Mouse (Mus musculus): ENCODE measurements around the gene Ptger4. TPM values are rescaled to one million over a fixed set of nuclear protein-coding genes. Genes with fewer than 3 reads are reported as not detected.
"Not testable (repeated sequence)": the region's sequence is repeated elsewhere in the genome, so short reads cannot be mapped to it uniquely, and the experiment has no call there.

Gene Ptger4
- polyA plus RNA-seq, 1 experiment from 2014 or later, result 18.2 TPM

DNA sequence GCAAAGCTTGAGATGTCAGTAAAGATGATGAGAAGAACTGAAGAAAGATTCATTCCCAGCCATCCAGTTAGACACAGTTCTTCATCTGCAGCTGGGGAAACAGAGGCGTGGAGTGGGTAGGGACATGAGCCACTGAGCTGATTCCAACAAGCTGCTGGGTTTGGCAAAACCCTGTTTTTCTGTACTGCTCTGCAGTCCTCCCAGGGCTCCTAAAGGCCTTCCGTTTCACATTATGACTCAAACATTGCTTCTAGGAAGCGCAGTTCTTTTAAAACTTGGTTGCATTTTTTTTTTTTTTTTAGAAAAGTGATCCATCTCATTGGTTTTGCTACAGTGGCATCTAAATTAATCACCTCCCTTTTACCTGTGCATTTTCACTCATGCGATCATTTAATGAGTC lies 5.4 kb downstream of the Ptger4 start:
- DNase-seq (ENCODE audit: low spot score), result no peak

DNA sequence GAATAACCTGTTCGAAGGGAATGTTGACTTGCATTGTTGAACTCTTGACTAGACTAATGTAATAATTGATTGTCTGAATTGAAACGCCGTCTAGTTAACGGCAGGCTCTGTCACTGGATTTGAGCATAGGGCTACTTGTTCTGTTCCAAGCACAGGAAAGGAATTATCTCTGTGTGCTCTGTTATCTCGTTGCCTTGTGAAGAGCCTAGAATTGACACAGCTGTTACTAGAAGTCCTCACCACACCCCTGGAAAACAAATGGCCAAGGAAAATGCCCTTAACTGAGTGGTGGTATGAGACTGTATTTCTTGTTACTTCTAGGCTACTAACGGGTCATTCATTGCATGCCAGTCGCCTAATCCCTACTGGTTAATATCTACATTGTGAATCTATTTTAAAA lies 5.9 kb downstream of the Ptger4 start:
- DNase-seq (ENCODE audit: low spot score), result no peak

DNA sequence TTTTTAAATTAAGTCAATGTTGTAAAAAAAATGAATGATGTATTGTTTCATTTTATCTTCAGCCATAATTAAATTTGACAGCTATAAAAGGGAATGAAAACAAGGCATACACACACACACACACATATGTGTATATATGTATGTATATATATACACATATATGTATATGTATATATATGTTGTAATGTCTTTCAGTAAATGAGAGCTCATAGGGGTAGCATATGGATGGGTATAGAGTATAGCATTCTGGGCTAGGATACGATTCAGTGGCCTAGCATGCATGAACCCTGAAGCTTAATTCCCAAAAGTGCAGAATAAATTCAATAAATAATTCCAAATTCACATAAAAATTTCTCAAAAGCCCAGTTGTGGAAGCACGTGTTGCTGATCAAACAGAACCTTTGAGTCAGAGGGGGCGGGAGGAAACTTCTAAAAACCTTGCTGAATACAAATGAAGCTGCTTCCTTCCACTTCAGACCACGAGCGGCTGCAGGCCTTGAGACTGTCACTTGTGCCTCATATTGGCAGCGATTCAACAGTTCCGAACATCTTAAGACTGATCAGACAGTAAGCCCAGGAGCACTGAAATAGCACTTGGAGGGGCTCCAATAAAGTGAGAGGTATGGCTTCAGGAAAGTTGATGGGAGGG lies 6.9 kb downstream of the Ptger4 start:
- peak; percentile 74 for DNase-seq (ENCODE audit: low spot score)

DNA sequence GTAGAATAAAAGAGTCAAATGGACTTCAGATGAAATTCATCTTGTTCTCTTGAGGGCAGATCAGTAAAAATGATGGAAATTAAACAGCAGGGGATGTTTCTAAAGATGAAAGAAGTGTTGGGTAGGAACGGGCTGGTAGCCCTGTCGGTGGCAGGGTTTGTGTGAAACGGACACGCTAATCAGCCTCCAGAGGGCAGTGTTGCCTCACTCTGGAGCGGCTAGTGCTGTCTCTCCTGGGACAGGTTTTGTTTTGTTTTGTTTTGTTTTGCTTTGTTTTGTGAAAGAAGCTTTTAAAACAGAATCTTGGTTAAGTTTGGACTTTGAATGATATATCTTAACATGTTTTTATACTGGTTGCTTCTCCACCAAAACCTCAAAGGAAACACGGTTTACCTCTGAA lies 7.4 kb downstream of the Ptger4 start:
- DNase-seq (ENCODE audit: low spot score), result peak; percentile 86

DNA sequence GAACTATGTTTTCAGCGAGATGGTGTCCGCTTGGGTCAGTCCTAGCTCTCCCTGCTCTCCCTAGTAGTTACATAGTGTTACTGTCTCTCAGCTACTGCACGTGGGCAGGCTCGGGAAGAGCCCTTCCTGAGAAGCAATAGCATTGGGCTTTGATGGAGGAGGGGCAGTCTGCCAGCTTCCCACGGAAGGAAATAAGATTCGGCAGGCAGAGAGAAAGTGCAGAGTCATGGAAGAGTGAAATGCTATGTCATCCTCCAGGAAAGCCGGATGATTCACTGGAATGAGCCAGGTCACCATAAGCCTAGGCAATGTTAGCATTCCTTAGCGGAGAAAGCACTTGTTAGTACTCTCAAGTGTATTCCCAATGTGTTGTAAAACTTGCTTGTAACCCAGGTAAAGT lies 8.5 kb downstream of the Ptger4 start:
- DNase-seq (ENCODE audit: low spot score), result no peak

DNA sequence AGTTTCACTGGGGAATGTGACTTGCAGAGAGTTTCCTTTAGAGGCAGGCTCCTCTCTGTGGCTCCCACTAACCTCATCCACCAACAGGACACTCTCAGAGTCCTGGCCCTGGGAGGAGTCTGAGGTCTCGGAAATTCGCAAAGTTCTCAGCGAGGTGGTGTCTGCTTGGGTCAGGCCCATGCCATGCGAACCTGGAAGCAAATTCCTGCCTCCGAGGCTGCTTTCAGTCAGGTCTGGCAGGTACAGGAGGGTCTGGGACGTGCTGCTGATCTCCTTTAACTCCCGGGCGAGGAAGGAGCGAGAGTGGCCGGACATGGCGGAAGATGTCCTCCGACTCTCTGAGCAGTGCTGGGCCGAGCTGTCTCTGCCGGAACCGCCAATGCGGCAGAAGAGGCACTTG lies 9.3 kb downstream of the Ptger4 start:
- no peak for DNase-seq (ENCODE audit: low spot score)

DNA sequence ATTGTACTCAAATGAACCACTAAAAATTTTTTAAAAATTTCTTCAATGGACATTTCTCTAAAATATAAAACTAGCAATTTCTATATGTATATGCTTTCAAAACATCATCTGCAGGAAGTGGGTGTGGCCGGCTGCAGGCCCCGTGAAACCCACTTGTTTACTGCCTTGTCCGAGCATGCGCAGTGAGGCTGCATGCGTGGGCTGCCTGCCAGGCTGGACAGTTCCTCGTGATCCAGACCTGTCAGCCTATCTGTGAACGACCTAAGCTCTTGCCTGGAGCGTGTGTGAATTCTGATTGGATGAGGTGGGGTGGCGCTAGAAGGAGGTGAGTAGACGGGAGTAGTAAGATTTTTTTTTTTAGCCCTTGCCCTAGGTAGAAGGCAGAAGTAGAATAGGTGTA lies 13.2 kb downstream of the Ptger4 start:
- not testable (repeated sequence) for DNase-seq (ENCODE audit: low spot score)

DNA sequence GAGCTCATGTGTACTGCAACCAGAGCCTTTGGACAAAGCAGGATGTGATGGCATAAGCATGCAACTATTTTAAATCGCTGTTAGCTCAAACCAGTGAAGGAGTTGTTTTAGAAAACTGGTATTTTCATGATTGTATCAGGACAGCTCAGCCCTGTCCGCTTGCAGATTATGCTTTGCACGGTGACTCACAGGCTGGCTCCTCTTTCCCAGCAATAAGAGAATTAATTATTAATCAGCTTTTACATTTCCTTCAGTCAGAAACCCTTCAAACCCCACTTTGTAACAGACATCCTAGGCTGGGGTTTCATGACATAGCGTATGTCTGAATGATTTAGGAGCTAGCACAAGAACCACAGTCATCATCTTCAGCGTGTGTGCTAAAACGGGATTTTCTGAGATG lies 23.5 kb downstream of the Ptger4 start:
- no peak for DNase-seq (ENCODE audit: low spot score)

DNA sequence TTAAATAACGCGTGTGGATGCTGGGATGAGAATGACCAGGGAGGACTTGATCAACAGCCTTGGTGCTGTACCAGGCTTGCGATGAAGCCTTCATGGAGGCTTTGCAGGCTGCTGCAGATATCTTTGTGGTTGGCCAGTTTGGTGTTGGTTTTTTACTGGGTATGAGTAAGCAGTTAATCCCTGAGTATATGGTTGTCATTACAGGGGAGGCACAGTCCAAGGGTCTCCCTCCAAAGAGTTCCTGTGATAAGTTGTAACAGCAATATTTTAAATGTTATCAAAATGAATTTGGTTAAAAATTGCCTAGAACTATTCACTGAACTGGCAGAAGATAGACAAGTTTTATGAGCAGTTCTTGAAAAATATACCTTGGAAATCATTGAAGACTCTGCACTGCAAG lies 34.9 kb downstream of the Ptger4 start:
- no peak for DNase-seq (ENCODE audit: low spot score)

DNA sequence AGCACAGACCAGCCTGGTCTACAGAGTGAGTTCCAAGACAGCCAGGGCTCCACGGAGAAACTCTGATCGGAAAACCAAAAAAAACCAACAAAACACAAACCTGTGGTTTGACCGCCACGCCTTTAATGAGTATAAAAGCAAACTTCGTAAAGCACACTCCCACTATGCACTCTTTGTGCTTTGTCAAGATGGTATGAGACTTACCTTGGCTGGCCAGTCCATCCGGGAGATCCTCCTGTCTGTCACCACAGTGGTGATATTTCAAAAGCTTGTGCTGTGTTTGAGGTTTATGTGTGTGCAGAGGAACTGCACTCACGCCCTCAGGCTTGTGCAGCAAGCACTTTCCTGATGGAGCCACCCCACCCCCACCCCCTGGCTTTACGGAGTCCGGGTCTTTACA lies 38.8 kb downstream of the Ptger4 start:
- DNase-seq (ENCODE audit: low spot score), result no peak

DNA sequence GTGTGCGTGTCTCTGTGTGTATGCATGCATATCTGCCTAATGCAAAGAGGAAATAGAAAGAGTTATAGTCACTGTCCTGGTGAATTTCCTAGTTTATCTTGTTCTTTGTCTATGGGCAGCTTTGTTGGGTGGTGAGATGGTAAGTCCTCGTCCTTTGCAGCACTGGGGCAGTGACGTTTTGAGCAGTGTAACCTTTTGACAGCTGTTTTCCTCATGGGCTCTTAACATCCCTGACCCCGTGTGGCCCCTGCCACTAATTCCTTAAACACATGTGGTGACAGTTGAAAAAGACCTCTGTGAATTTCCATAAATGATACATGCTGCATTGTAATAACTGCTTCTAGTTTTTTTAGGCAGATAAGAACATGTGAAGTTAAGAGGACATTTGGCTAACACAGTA lies 47.3 kb downstream of the Ptger4 start:
- DNase-seq (ENCODE audit: low spot score), result no peak

DNA sequence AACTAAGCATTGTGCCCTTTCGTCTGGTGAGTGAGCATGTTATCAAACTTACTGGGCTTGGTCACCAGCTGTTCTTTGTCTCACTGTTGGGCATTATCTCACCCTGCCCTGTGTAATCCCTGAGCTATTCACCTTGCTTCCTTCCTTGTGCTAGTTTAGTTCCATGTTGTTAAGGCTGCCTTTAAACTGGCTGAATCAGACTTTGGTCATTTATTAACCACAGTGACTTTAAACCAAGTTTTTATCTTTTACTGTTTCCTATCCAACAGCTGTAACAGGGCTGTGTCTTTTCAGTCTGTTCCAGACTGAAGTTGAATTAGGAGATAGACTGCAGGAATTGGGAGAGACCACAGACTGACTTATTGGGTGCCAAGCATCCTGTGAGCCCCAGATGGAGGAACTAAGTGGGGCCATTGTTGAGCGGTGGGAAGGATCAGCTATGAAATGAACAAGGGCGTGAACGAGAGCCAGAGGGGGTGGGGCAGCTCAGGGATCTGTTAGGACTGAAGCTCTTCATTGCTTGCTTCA lies 47.9 kb downstream of the Ptger4 start:
- DNase-seq (ENCODE audit: low spot score), result no peak

DNA sequence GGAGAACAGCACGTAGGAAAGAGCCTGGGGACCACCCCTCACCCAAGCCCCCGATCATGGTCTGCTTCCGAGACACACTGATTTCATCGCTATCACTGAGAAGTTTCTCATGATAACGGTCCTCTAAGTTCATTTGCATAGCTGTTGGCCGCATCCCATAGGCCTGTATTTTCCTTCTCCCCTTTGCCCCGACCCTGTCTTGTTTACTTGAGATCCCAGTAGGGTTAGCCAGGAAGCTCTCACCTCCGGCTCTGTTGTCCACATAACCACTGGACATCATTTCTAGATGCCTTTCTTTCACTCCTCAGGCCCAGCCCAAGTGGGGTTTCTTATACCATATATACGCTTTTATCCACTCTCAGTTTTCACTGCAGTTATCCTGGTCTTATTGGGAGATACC lies 49.1 kb downstream of the Ptger4 start:
- DNase-seq (ENCODE audit: low spot score), result no peak

DNA sequence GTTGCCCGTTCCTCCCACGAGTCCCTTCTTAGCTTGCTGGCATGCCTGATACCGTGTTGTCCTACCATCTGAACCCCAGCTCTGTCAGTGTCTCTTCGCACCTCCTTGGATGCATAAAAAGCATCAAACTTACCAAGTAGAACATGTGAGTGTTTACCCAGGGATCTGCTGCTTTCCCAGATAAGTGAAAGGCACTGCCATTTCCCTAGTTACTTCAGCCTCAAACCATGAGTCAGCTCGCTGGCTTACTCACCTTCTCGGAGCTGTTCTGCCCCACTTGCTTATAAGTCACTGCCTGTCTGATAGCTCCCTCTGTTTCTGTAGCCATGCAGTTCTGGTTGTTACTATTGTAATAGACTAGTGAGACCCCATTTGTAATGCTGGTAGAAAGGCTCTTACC lies 49.5 kb downstream of the Ptger4 start:
- no peak for DNase-seq (ENCODE audit: low spot score)

DNA sequence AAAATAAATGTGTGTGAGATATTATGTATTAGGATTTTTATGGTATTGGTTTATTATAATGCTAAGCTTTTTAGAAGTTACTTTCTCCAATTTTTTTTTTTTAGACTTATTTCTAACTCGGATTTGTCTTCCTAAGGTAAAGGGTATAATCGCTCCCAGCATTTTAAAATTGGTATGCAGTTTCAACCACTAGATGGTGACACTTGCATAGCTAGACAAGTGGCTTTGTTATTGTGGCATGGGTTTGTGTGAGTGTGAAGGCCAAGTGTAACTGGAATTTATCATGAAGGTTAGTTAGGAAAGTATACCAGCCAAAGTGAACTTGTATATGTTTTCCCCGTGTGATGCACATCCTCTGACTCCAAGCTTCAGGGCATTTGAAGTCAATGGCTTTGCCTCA lies 50.2 kb downstream of the Ptger4 start:
- DNase-seq (ENCODE audit: low spot score), result peak; percentile 19

DNA sequence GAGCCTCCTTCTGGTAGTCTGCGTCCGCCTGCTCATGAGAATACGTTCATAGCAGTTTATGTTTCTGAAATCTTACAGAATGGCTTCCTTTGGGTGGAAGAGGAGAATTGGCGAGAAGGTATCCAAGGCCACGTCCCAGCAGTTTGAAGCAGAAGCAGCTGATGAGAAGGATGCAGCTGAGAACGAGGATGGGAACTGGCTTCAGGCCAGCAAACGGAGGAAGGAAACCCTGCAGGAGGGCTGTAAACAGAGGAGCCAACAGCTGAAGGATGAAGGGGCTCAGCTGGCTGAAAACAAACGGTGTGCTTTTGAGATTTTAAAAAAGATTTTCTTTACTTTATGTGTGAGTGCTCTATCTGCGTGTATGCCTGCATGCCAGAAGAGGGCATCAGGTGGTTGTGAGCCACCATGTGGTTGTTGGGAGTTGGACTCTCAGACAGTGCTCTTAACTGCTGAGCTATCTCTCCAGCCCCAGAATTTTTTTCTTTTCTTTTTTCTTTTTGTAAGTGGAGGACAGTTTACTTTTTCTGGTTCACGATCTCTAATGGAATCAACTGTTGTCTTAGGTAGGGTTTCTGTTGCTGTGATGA lies 54.4 kb downstream of the Ptger4 start:
- peak; percentile 10 for DNase-seq (ENCODE audit: low spot score)

DNA sequence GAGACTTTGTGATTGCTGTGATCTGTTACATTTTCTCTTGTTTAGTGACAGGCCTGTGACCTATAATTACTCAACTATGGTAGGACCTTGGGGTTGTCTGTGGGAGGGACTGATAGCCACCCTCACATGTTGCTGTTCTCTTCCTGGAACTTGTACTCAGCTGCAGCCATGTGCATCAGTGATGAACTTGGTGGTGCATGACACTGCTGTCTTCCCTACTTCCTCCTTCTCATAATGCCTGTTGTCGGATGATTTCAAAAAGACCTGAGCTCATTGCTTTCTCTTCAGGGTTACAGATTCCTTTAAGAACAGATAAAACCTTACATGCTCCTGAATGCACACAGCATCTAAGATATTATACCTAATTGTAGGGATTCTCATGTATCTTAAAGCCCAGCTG lies 56.0 kb downstream of the Ptger4 start:
- no peak for DNase-seq (ENCODE audit: low spot score)

DNA sequence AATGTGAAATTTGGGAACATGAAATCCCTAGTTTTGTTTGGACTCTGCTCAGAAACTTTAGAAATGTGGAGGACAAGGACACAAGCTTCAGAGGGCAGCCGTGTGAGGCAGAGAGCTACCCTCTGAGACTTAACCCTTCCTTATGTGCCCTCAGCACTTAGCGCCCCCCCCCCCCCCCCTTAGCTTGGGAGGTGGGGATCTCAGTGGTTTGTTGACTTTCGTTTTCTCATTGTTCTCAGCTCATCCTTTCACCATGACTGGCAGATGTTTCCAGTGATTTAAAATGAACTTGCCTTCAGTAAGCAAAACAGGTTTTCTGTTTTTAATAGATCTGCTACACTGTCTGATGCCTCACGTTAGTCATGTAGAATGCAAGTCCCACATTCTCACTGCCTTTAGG lies 56.9 kb downstream of the Ptger4 start:
- no peak for DNase-seq (ENCODE audit: low spot score)

DNA sequence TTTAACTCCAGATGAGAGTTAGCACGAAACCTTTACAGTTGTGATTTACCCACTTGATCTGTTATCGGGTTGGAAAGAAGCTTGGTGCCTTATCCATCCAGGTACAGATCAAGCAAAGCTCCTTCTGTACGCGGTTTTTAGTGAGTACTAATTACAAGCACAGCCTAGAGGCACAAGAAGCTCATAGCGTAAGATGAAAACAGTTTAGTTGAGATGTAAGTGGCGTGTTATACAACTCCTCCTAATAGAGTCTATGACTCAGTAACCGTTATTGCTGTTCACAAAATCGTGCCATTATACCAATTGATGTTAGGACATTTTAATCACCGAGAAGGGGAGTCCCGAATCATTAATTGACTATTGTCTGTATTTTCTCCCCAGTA lies 57.7 kb downstream of the Ptger4 start:
- DNase-seq (ENCODE audit: low spot score), result no peak

DNA sequence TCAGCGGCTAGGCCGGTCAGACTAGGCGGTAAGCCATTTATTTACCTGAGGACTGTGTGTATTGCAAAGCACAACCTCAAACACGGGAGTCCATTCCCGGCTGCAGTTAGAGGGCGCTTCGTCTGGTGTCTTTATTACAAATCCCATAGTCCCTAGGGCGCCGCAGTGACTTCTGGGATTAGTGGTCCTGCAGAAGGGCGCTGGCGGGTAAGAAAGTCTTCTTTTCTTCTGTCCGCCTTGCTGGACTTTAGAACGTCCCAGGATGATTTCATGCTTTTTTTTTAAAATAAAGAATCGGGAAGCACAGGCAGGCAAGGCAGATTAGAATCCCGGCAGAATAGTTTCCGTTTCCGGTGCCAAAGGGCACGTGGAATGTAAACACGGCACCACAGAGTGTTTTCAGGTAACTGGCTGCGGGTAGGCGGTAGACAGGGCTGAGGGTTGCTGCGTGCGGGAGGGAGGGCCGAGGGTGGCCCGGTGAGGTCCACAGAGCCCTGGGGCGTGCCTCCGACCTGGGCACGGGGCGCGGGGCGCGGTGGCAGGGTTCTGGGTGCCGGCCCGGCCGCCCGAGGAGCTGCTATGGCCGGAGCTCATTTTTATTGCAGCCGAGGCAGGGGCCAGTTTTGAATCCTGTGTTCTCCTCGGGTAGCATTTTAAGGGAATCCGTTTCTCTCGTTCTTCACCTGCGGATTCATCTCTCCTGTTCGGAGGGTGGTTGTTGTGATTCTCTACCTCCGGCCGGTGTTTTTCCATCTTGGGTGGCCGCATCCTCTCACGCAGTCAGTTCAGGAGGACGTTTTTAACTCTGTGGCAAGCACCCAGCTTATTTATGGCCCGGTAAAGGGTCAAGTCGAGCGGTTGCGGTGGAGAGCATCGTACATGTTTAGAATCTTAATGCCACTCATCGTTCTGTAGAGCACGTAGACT lies 58.4 kb downstream of the Ptger4 start, which contains the start of gene Ttc33:
Gene Ttc33, plus strand, starts transcription at position 160 of the 927 bp plus-strand sequence.
- DNase-seq (ENCODE audit: low spot score), result peak; percentile 65

DNA sequence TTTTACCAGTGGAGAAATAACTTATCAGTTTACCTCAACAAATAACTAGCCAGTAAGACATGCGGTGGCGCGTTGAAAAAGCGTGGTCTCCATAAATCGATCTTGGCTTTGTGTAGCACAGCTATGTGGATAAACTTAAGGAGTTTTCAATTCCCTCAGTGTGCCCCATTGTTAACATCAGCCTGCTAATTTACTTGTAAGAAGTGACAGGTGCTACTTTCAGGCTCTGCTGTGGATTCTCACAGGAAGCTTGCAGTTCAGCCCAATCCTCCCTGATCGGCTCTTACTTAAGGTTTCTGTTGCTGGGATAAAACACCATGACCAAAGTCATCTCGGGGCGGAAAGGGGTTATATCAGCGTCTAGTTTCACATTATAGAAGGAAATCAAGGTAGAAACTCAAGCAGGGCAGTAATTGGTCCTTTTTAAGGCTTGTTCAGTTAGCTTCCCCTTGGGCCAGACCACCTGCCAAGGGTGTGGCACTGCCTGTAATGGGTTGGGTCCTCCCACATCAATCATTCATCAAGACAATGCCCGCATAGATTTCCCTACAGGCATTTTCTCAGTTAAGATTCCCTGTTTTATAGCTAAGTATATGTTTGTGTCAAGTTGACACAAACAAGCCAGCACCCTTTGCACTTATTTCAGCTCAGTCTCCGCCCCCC lies 59.2 kb downstream of the Ptger4 start:
- peak; percentile 18 for DNase-seq (ENCODE audit: low spot score)
